Mouse (Mus musculus) hindbrain, embryonic 12.5 days (tissue): ENCODE data around the gene Gm10577. TPM values are rescaled to one million over a fixed set of nuclear protein-coding genes. Genes with fewer than 3 reads are reported as not detected.

Experiments used
- ATAC-seq: fragments of 200-750 bp; cut with Nextera tagmentation; 2 replicates; pipeline ENCODE4 v1.8.0; 2017; ENCODE audit warnings: moderate TSS enrichment; ENCODE audit not compliant: low FRiP score
- H3K27ac ChIP-seq: fragments of 300-500 bp; sonication (generic); 2 replicates; pipeline ENCODE4 v1.5.1; 2016; ENCODE audit warnings: mild to moderate bottlenecking
- H3K27me3 ChIP-seq: fragments of 300-500 bp; sonication (generic); 2 replicates; pipeline ENCODE4 v1.6.1; 2016; ENCODE audit warnings: mild to moderate bottlenecking
- H3K36me3 ChIP-seq: fragments of 300-500 bp; sonication (generic); 2 replicates; pipeline ENCODE4 v1.6.1; 2016; ENCODE audit warnings: mild to moderate bottlenecking
- H3K4me1 ChIP-seq: fragments of 300-500 bp; sonication (generic); 2 replicates; pipeline ENCODE4 v1.6.1; 2016
- H3K4me2 ChIP-seq: fragments of 300-500 bp; sonication (generic); replicated peaks from 2 replicates; pipeline ENCODE4 v1.6.1; 2016; ENCODE audit warnings: mild to moderate bottlenecking
- H3K4me3 ChIP-seq: fragments of 300-500 bp; sonication (generic); 2 replicates; pipeline ENCODE4 v1.5.1; 2016; ENCODE audit warnings: mild to moderate bottlenecking
- H3K9ac ChIP-seq: fragments of 300-500 bp; sonication (generic); 2 replicates; pipeline ENCODE4 v1.6.1; 2016; ENCODE audit warnings: mild to moderate bottlenecking, moderate library complexity
- H3K9me3 ChIP-seq: fragments of 300-500 bp; sonication (generic); replicated peaks from 2 replicates; pipeline ENCODE4 v1.6.1; 2016; ENCODE audit warnings: mild to moderate bottlenecking
- WGBS: fragments of 180-500 bp; shearing (Covaris S2); methylation state at CpG from one replicate; pipeline ENCODE4 v1.1.7; 2016; 5-methylcytosine and 5-hydroxymethylcytosine counted together
- polyA plus RNA-seq: library from polyadenylated mRNA; unstranded; fragments of >200 nt; fragmentation: Nextera tagmentation; extraction: Ambion mirVana; gene quantifications from 2 replicates; pipeline ENCODE4 v1.2.1, GENCODE M21; 2016

Gm10577 gene
- polyA plus RNA-seq, 1 experiment from 2014 or later: not detected

- WGBS: 80% methylated on average over 5 of the region's 5 CpGs
- no peak for ATAC-seq
- H3K27ac ChIP-seq: no peak overlapping the region
Measured at GRCm38 (mm10) chr4:101026566-101026965, 6.1 kb upstream of the Gm10577 start.

GRCm38 (mm10) chr4:101017806-101018205, 2.7 kb downstream of the Gm10577 start:
- WGBS: 93% methylated on average over 4 of the region's 4 CpGs
- H3K4me2 ChIP-seq: no peak overlapping the region
- H3K27me3 ChIP-seq: no peaks in the 10 kb centered on the region
- H3K36me3 ChIP-seq: no peaks in the 10 kb centered on the region
- H3K9ac ChIP-seq: no peak overlapping the region
- H3K9me3 ChIP-seq: peaks cover 8% of the 10 kb centered on the region
- no peak for ATAC-seq
- no peaks in the 10 kb centered on the region for H3K4me1 ChIP-seq
- H3K27ac ChIP-seq: no peak overlapping the region
- no peak overlapping the region for H3K4me3 ChIP-seq

More at GRCm38 (mm10) chr4:101026566-101026965, 6.1 kb upstream of the Gm10577 start:
- Histone ChIP-seq H3K4me2 (no peak overlapping the region), H3K27me3 (no peaks in the 10 kb centered on the region), H3K9me3 (peaks cover 10% of the 10 kb centered on the region), H3K4me1 (no peaks in the 10 kb centered on the region), H3K36me3 (no peaks in the 10 kb centered on the region), H3K4me3 (no peak overlapping the region), H3K9ac (no peak overlapping the region)

GRCm38 (mm10) chr4:101009092-101009491, 11.4 kb downstream of the Gm10577 start:
- H3K4me2 ChIP-seq: no peak overlapping the region
- H3K27ac ChIP-seq: no peak overlapping the region
- no peak overlapping the region for H3K4me3 ChIP-seq
- WGBS: 84% methylated on average over 4 of the region's 4 CpGs
- no peaks in the 10 kb centered on the region for H3K9me3 ChIP-seq
- H3K36me3 ChIP-seq: peaks cover 19% of the 10 kb centered on the region; the same call in 1 of the 2 replicates
- no peak overlapping the region for H3K9ac ChIP-seq
- H3K4me1 ChIP-seq: no peaks in the 10 kb centered on the region
- ATAC-seq: no peak
- no peaks in the 10 kb centered on the region for H3K27me3 ChIP-seq

GRCm38 (mm10) chr4:101008362-101008769, 12.1 kb downstream of the Gm10577 start:
- H3K4me3 ChIP-seq: no peak overlapping the region
- no peak overlapping the region for H3K27ac ChIP-seq
- peaks cover 21% of the 10 kb centered on the region for H3K36me3 ChIP-seq
- H3K9me3 ChIP-seq: no peaks in the 10 kb centered on the region
- H3K4me1 ChIP-seq: no peaks in the 10 kb centered on the region
- no peak for ATAC-seq
- H3K27me3 ChIP-seq: no peaks in the 10 kb centered on the region
- H3K4me2 ChIP-seq: no peak overlapping the region
- no peak overlapping the region for H3K9ac ChIP-seq
- 72% methylated on average over 5 of the region's 5 CpGs for WGBS

GRCm38 (mm10) chr4:101002961-101003360, 17.5 kb downstream of the Gm10577 start:
- ATAC-seq: no peak
- Histone ChIP-seq H3K4me3 (no peak overlapping the region), H3K36me3 (peaks cover 34% of the 10 kb centered on the region)

GRCm38 (mm10) chr4:101001073-101001472, 19.4 kb downstream of the Gm10577 start:
- ATAC-seq: no peak
- WGBS: 77% methylated on average over 6 of the region's 6 CpGs
- no peak overlapping the region for H3K27ac ChIP-seq
- no peaks in the 10 kb centered on the region for H3K9me3 ChIP-seq
- no peaks in the 10 kb centered on the region for H3K27me3 ChIP-seq
- 0 out of 2 replicates have a peak, but pooled peaks cover 6% of the 10 kb centered on the region for H3K4me1 ChIP-seq
- H3K4me3 ChIP-seq: no peak overlapping the region
- no peak overlapping the region for H3K4me2 ChIP-seq
- peaks cover 24% of the 10 kb centered on the region for H3K36me3 ChIP-seq
- no peak overlapping the region for H3K9ac ChIP-seq

More at GRCm38 (mm10) chr4:101002961-101003360, 17.5 kb downstream of the Gm10577 start:
- H3K9ac ChIP-seq: no peak overlapping the region
- no peaks in the 10 kb centered on the region for H3K9me3 ChIP-seq
- H3K27ac ChIP-seq: no peak overlapping the region
- 95% methylated on average over 16 of the region's 16 CpGs for WGBS
- H3K27me3 ChIP-seq: no peaks in the 10 kb centered on the region
- H3K4me2 ChIP-seq: no peak overlapping the region
- no peaks in the 10 kb centered on the region for H3K4me1 ChIP-seq

- H3K9me3 ChIP-seq: no peaks in the 10 kb centered on the region
- peaks cover 9% of the 10 kb centered on the region; the same call in 1 of the 2 replicates for H3K4me1 ChIP-seq
- peaks cover 21% of the 10 kb centered on the region for H3K36me3 ChIP-seq
- ATAC-seq: no peak
- H3K9ac ChIP-seq: no peak overlapping the region
- no peaks in the 10 kb centered on the region for H3K27me3 ChIP-seq
- 96% methylated on average over 3 of the region's 3 CpGs for WGBS
- no peak overlapping the region for H3K27ac ChIP-seq
- H3K4me2 ChIP-seq: no peak overlapping the region
- no peak overlapping the region for H3K4me3 ChIP-seq
Measured at GRCm38 (mm10) chr4:101000622-101001021, 19.9 kb downstream of the Gm10577 start.

GRCm38 (mm10) chr4:100998906-100999305, 21.6 kb downstream of the Gm10577 start:
- Histone ChIP-seq H3K4me2 (no peak overlapping the region), H3K4me3 (no peak overlapping the region), H3K9ac (no peak overlapping the region), H3K27me3 (no peaks in the 10 kb centered on the region), H3K9me3 (no peaks in the 10 kb centered on the region), H3K27ac (no peak overlapping the region), H3K36me3 (peaks cover 30% of the 10 kb centered on the region), H3K4me1 (peaks cover 22% of the 10 kb centered on the region)
- no peak for ATAC-seq
- 89% methylated on average over 8 of the region's 8 CpGs for WGBS

- Histone ChIP-seq H3K9ac (no peak overlapping the region), H3K27ac (no peak overlapping the region), H3K36me3 (peaks cover 29% of the 10 kb centered on the region), H3K27me3 (no peaks in the 10 kb centered on the region), H3K9me3 (no peaks in the 10 kb centered on the region), H3K4me2 (no peak overlapping the region), H3K4me3 (no peak overlapping the region), H3K4me1 (peaks cover 27% of the 10 kb centered on the region)
- WGBS: 31% methylated on average over 2 of the region's 2 CpGs
- ATAC-seq: no peak
Measured at GRCm38 (mm10) chr4:100998145-100998544, 22.4 kb downstream of the Gm10577 start.

- Histone ChIP-seq H3K4me2 (no peak overlapping the region), H3K9me3 (no peaks in the 10 kb centered on the region), H3K9ac (no peak overlapping the region), H3K27ac (no peak overlapping the region), H3K4me3 (no peak overlapping the region), H3K27me3 (no peaks in the 10 kb centered on the region), H3K4me1 (peaks cover 31% of the 10 kb centered on the region), H3K36me3 (peaks cover 36% of the 10 kb centered on the region)
- no peak for ATAC-seq
- WGBS: 50% methylated on average over 4 of the region's 4 CpGs
Measured at GRCm38 (mm10) chr4:100996060-100996651, 24.3 kb downstream of the Gm10577 start.

- Histone ChIP-seq H3K36me3 (peaks cover 37% of the 10 kb centered on the region), H3K27ac (peak overlapping the region; percentile 30; the same call in 1 of the 2 replicates), H3K9ac (no peak overlapping the region), H3K4me2 (no peak overlapping the region), H3K4me3 (no peak overlapping the region), H3K4me1 (peaks cover 35% of the 10 kb centered on the region), H3K27me3 (no peaks in the 10 kb centered on the region), H3K9me3 (no peaks in the 10 kb centered on the region)
- ATAC-seq: no peak
- 75% methylated on average over 5 of the region's 5 CpGs for WGBS
Measured at GRCm38 (mm10) chr4:100995617-100996016, 24.9 kb downstream of the Gm10577 start.

GRCm38 (mm10) chr4:100994442-100995255, 25.8 kb downstream of the Gm10577 start:
- no peak overlapping the region for H3K4me2 ChIP-seq
- H3K9ac ChIP-seq: no peak overlapping the region
- 55% methylated on average over 18 of the region's 18 CpGs for WGBS
- H3K4me1 ChIP-seq: peaks cover 43% of the 10 kb centered on the region
- H3K27ac ChIP-seq: peak overlapping the region; percentile 68
- H3K4me3 ChIP-seq: no peak overlapping the region
- ATAC-seq: peak; percentile 21; the same call in 1 of the 2 replicates
- H3K9me3 ChIP-seq: no peaks in the 10 kb centered on the region
- H3K36me3 ChIP-seq: peaks cover 46% of the 10 kb centered on the region
- H3K27me3 ChIP-seq: no peaks in the 10 kb centered on the region
